Mouse (Mus musculus) forebrain, postnatal 0 days (tissue): ENCODE data around the gene Itga2. TPM values are rescaled to one million over a fixed set of nuclear protein-coding genes. Genes with fewer than 3 reads are reported as not detected.
A peak's percentile ranks its signal among the peaks of the same experiment; 100 is the strongest.

Experiments
- ATAC-seq: fragments of 200-750 bp; cut with Nextera tagmentation; 2 replicates; pipeline ENCODE4 v1.8.0; 2017; ENCODE audit warnings: mild to moderate bottlenecking, moderate library complexity
- DNase-seq: peaks from one replicate; pipeline ENCODE4 v3.0.0-alpha.2; 2015
- H3K27ac ChIP-seq: fragments of 300-500 bp; sonication (generic); 2 replicates; pipeline ENCODE4 v1.5.1; 2014; ENCODE audit warnings: low read depth, mild to moderate bottlenecking, antibody characterized with exemption, low read length, moderate library complexity, mixed read lengths
- H3K27me3 ChIP-seq: fragments of 300-500 bp; sonication (generic); 2 replicates; pipeline ENCODE4 v1.6.1; 2014; ENCODE audit warnings: mild to moderate bottlenecking, low read length, mixed read lengths; ENCODE audit not compliant: insufficient read depth
- H3K36me3 ChIP-seq: fragments of 300-500 bp; sonication (generic); 2 replicates; pipeline ENCODE4 v1.6.1; 2014; ENCODE audit warnings: mild to moderate bottlenecking, moderate library complexity; ENCODE audit not compliant: insufficient read depth
- H3K4me1 ChIP-seq: fragments of 300-500 bp; sonication (generic); 2 replicates; pipeline ENCODE4 v1.6.1; 2014; ENCODE audit warnings: antibody characterized with exemption; ENCODE audit not compliant: insufficient read depth
- H3K4me2 ChIP-seq: fragments of 300-500 bp; sonication (generic); 2 replicates; pipeline ENCODE4 v1.6.1; 2014; ENCODE audit warnings: low read depth, mild to moderate bottlenecking, moderate library complexity
- H3K4me3 ChIP-seq: fragments of 300-500 bp; sonication (generic); 2 replicates; pipeline ENCODE4 v1.5.1; 2014; ENCODE audit warnings: low read depth, low read length, mixed read lengths
- H3K9ac ChIP-seq: fragments of 300-500 bp; sonication (generic); 2 replicates; pipeline ENCODE4 v1.6.1; 2014; ENCODE audit warnings: mild to moderate bottlenecking
- H3K9me3 ChIP-seq: fragments of 300-500 bp; sonication (generic); 2 replicates; pipeline ENCODE4 v1.6.1; 2016; ENCODE audit warnings: low read length
- CTCF ChIP-seq: sonication (generic); IDR thresholded peaks from 2 replicates; pipeline ENCODE4 v1.5.1; 2016; ENCODE audit warnings: antibody characterized with exemption, control low read depth, low read depth
- WGBS: fragments of 180-500 bp; shearing (Covaris S2); extraction: QIAGEN DNeasy Blood & Tissue Kit; methylation state at CpG from one replicate; pipeline ENCODE4 v1.1.7; 2014; 5-methylcytosine and 5-hydroxymethylcytosine counted together
- polyA plus RNA-seq: library from polyadenylated mRNA; unstranded; fragments of >200 nt; fragmentation: Nextera tagmentation; extraction: Ambion mirVana; gene quantifications from 2 replicates; pipeline ENCODE4 v1.2.1, GENCODE M21; 2015
- total RNA-seq: library from RNA; depleted of rRNA; stranded (reverse); fragments of >200 nt; gene quantifications from 2 replicates; pipeline ENCODE4 v1.2.3, GENCODE M21; 2014

The Itga2 gene
- total and polyA plus RNA-seq, 2 experiments from 2014 or later, result 0.63 to 0.86 TPM

- Histone ChIP-seq H3K4me2 (no peak overlapping the region), H3K27ac (no peak overlapping the region), H3K27me3 (no peaks in the 10 kb centered on the region), H3K9ac (no peak overlapping the region), H3K9me3 (no peaks in the 10 kb centered on the region), H3K36me3 (no peaks in the 10 kb centered on the region), H3K4me1 (no peaks in the 10 kb centered on the region), H3K4me3 (no peak overlapping the region)
- no peak for ATAC-seq
- WGBS, result 95% methylated on average over 4 of the region's 4 CpGs
- no peak for DNase-seq
- TF ChIP-seq CTCF, result no peak
Observed at GRCm38 (mm10) chr13:114887293-114887692, 44.6 kb downstream of the Itga2 start.

- H3K4me1 ChIP-seq, result no peaks in the 10 kb centered on the region
- H3K9ac ChIP-seq, result no peak overlapping the region
- ATAC-seq (no peak), DNase-seq (no peak)
- 69% methylated on average over 9 of the region's 9 CpGs for WGBS
- no peak overlapping the region for H3K4me3 ChIP-seq
- no peaks in the 10 kb centered on the region for H3K9me3 ChIP-seq
- no peaks in the 10 kb centered on the region for H3K36me3 ChIP-seq
- TF ChIP-seq CTCF, result no peak
- H3K27me3 ChIP-seq, result no peaks in the 10 kb centered on the region
- H3K27ac ChIP-seq, result no peak overlapping the region
- no peak overlapping the region for H3K4me2 ChIP-seq
Observed at GRCm38 (mm10) chr13:114885171-114885570, 46.7 kb downstream of the Itga2 start.

- H3K27ac ChIP-seq, result no peak overlapping the region
- H3K27me3 ChIP-seq, result no peaks in the 10 kb centered on the region
- no peaks in the 10 kb centered on the region for H3K36me3 ChIP-seq
- H3K9ac ChIP-seq, result no peak overlapping the region
- H3K9me3 ChIP-seq, result no peaks in the 10 kb centered on the region
- H3K4me3 ChIP-seq, result no peak overlapping the region
- no peaks in the 10 kb centered on the region for H3K4me1 ChIP-seq
- no peak for TF ChIP-seq CTCF
- ATAC-seq (no peak), DNase-seq (no peak)
- WGBS, result 92% methylated on average over 11 of the region's 11 CpGs
- no peak overlapping the region for H3K4me2 ChIP-seq
Observed at GRCm38 (mm10) chr13:114878667-114879066, 53.2 kb downstream of the Itga2 start.

- WGBS, result 89% methylated on average over 2 of the region's 2 CpGs
- no peaks in the 10 kb centered on the region for H3K9me3 ChIP-seq
Observed at GRCm38 (mm10) chr13:114876005-114876520, 55.8 kb downstream of the Itga2 start.

GRCm38 (mm10) chr13:114874738-114875137 lies 57.2 kb downstream of the Itga2 start:
- DNase-seq (peak; percentile 13), ATAC-seq (peak; percentile 61)
- Histone ChIP-seq H3K36me3 (no peaks in the 10 kb centered on the region), H3K9me3 (no peaks in the 10 kb centered on the region), H3K9ac (no peak overlapping the region), H3K27ac (no peak overlapping the region), H3K27me3 (no peaks in the 10 kb centered on the region), H3K4me1 (no peaks in the 10 kb centered on the region), H3K4me3 (no peak overlapping the region), H3K4me2 (no peak overlapping the region)
- 76% methylated on average over 6 of the region's 6 CpGs for WGBS
- no peak for TF ChIP-seq CTCF

More at GRCm38 (mm10) chr13:114876005-114876520, 55.8 kb downstream of the Itga2 start:
- Histone ChIP-seq H3K4me1 (no peaks in the 10 kb centered on the region), H3K4me3 (no peak overlapping the region), H3K27me3 (no peaks in the 10 kb centered on the region), H3K27ac (no peak overlapping the region), H3K36me3 (no peaks in the 10 kb centered on the region), H3K9ac (no peak overlapping the region), H3K4me2 (no peak overlapping the region)
- DNase-seq, result no peak
- no peak for ATAC-seq
- no peak for TF ChIP-seq CTCF

- no peaks in the 10 kb centered on the region for H3K9me3 ChIP-seq
- H3K36me3 ChIP-seq, result no peaks in the 10 kb centered on the region
- no peaks in the 10 kb centered on the region for H3K4me1 ChIP-seq
- no peaks in the 10 kb centered on the region for H3K27me3 ChIP-seq
- H3K4me3 ChIP-seq, result no peak overlapping the region
- no peak for DNase-seq
- H3K4me2 ChIP-seq, result no peak overlapping the region
- WGBS, result 94% methylated on average over 4 of the region's 4 CpGs
- H3K9ac ChIP-seq, result no peak overlapping the region
- TF ChIP-seq CTCF, result no peak
- ATAC-seq, result no peak
- no peak overlapping the region for H3K27ac ChIP-seq
Observed at GRCm38 (mm10) chr13:114857525-114857924, 74.4 kb downstream of the Itga2 start.

GRCm38 (mm10) chr13:114856269-114856627 lies 75.7 kb downstream of the Itga2 start:
- Histone ChIP-seq H3K9me3 (no peaks in the 10 kb centered on the region), H3K4me3 (no peak overlapping the region), H3K4me2 (peak overlapping the region; percentile 22; the same call in 1 of the 2 replicates), H3K9ac (peak overlapping the region; percentile 14; the same call in 1 of the 2 replicates), H3K27me3 (no peaks in the 10 kb centered on the region), H3K4me1 (no peaks in the 10 kb centered on the region), H3K27ac (no peak overlapping the region), H3K36me3 (no peaks in the 10 kb centered on the region)
- no peak for DNase-seq
- ATAC-seq, result no peak
- TF ChIP-seq CTCF, result no peak
- WGBS, result 21% methylated on average over 7 of the region's 7 CpGs
